14 mouse cellular contexts compared by ENCODE assay signal in genomic region chr4:109056351-109056750, GRCm38 (mm10).
"Had no signal": no experiment of that assay in that cellular context is flagged by ENCODE, and none has a peak within 500 bp of the region (broad histone marks: within the 10 kb centered on the region; RNA-seq: fewer than 3 reads in every experiment).

No protein-coding gene starts in this region.

- DNase-seq: layer of hippocampus, adult 9-11 months; layer of hippocampus, postnatal 36 days; liver; lung, adult 2 months; lung, postnatal 36 days; midbrain, embryonic 14.5 days; retina, postnatal 1 day; right cerebral cortex, postnatal 4 days; spleen, adult 18-20 months had no signal

- H3K4me1 ChIP-seq: hindbrain, embryonic 15.5 days; limb, embryonic 12.5 days; liver, embryonic 15.5 days had no signal

- H3K27me3 ChIP-seq: hindbrain, embryonic 15.5 days; limb, embryonic 12.5 days; liver, embryonic 15.5 days; neural tube, embryonic 13.5 days had no signal

- H3K9me3 ChIP-seq: hindbrain, embryonic 15.5 days; limb, embryonic 12.5 days; liver, embryonic 15.5 days; neural tube, embryonic 13.5 days had no signal

- H3K27ac ChIP-seq: hindbrain, embryonic 15.5 days; limb, embryonic 12.5 days; liver, embryonic 15.5 days; neural tube, embryonic 13.5 days had no signal

- H3K9ac ChIP-seq: hindbrain, embryonic 15.5 days; limb, embryonic 12.5 days; liver, embryonic 15.5 days; neural tube, embryonic 13.5 days had no signal

- ATAC-seq: lung, postnatal 0 days had no signal

- H3K4me3 ChIP-seq: hindbrain, embryonic 15.5 days; limb, embryonic 12.5 days; liver, embryonic 15.5 days; neural tube, embryonic 13.5 days had no signal

- H3K4me2 ChIP-seq: hindbrain, embryonic 15.5 days; limb, embryonic 12.5 days; liver, embryonic 15.5 days; neural tube, embryonic 13.5 days had no signal
